Mouse (Mus musculus) adrenal gland, postnatal 4 days (tissue): ENCODE data around the gene Diras1. TPM values are rescaled to one million over a fixed set of nuclear protein-coding genes. Genes with fewer than 3 reads are reported as not detected.
"Not testable (repeated sequence)": the region's sequence is repeated elsewhere in the genome, so short reads cannot be mapped to it uniquely, and the experiment has no call there.

Source experiments
- DNase-seq, 2 experiments: peaks; one replicate each; pipeline ENCODE4 v3.0.0; 2021 to 2022; ENCODE audit warnings: low spot score in 2 of 2, mixed read lengths in 2 of 2
- total RNA-seq, 2 experiments: library from RNA; stranded (reverse); gene quantifications; 2 replicates each; pipeline ENCODE4 v1.2.3; 2021

The Diras1 gene
- total RNA-seq, 2 experiments from 2014 or later: 2.9 to 3.5 TPM

DNA sequence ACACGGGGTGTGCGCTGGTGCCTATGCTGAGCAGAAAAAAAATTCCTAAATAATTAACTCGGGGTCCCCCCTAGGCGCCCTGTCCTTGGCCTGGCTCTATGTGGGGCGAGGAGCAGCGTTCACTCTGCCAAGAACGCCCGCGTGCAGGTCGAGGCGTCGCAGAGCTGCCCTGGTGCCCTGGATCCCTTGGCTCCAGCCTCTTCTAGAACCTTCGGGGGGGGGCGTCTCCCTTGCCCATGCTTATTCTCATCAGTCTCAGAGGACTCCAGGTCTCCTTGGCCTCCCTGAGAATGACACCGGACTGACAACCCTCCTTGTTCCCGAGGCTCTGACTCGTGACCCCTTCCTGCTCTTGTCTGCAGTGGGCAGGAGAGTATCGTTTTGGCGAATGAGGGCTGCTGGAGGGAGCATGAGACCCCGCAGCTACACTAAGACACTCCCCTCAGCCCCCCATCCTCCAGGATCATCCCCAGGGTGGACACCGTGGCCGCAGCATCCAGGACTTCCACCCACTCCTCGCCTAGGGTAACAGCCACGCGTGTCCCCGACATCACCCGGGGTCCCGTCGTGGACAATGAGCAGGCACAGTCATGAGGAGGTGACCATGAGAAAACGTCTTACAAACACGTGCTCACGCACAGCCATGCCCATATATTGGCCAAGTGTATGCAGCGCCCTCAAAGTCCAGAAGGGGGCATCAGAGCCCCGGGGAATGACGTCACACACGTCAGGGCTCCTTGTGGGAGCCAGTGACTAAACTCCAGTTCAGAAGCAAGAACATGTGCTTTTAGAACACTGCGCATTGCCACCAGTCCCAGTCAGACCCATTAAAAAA is 25.9 kb downstream of the Diras1 start:
- DNase-seq: peak; percentile 63 to 79

- no peak for DNase-seq
Measured at GRCm38 (mm10) chr10:80998778-80999177, 26.7 kb downstream of the Diras1 start.

DNA sequence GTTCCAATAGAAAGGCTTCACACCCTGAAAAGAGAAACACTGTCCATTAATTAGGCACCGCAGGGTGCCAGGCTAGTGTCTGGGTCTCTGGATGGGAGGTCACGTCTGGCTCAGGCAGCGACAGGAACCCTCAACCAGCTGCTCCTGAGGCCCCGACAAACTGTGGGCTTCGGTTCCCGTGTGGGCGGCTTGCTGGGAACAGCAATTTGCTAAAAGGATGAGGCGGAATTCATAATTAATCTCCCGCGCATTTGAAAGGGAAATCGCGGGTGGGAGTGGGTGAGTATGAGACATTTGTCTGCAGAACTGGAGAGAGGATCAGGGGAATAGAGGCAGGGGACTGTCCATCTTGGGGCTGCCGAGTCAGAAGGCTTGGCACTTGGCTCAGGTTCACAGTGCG is 27.4 kb downstream of the Diras1 start:
- no peak for DNase-seq

DNA sequence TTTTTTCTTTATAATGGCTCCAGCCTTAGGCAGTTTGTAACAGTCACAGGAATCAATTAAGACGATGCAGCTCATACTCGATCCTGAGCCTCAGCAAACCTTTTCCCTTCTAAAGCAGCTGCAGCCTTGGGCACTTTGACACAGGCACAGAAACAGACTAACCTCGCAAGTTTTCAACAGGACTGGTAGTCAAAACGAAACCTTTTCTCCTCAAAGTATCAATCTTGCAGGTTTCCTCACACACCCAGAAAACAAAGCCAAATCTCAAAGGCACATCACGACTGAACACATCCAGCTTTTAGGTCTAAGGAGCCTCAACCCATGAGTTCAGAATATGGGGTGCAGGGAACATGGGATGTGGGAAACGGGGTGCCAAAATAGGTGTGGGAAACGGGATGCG is 28.1 kb downstream of the Diras1 start:
- DNase-seq: no peak

DNA sequence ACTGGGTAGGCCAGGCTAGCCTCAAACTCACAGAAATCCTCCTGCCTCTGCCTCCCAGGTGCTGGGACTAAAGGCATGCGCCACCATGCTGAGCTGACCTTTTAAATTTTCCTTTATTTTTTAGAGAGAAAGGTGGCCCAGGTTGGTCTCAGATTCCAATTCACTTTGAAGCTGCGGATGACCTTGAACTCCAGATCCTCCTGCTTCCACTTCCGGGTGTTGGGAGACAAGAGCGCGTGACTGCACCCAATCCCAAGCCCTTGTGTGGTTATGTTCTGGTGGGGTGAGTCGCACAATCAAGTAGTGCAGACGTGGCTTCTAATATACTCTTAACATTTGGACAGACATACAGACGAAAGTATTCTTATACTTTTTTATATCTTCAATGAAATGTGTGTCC is 29.0 kb downstream of the Diras1 start:
- DNase-seq: no peak

DNA sequence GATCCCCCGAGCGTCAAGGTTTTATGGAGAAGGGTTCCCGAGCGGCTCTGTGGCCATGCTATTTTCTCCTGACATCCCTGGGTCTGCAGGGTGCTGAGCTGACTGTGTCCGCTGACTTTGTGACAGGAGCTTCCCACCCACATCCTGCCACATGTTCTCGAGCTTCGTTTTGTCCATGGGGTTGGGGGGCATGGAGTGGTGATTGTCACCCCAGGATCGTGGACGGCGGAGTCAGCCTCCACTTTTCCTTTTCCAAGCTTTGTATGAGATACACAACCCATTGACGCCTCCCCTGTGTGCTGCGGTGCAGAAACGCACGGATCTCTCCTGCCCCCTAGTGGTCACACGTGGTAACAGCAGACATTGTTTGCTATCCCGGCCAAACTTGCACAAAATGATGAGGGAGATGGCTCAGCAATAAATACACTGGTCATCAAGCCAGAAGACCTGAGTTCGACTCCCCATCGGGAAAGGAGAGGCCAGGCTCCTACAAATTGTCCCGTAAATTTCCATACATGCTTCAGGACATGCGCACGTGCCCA is 30.3 kb downstream of the Diras1 start:
- peak; percentile 67 to 72 for DNase-seq

- DNase-seq: no peak
Measured at GRCm38 (mm10) chr10:80994621-80995020, 30.8 kb downstream of the Diras1 start.

DNA sequence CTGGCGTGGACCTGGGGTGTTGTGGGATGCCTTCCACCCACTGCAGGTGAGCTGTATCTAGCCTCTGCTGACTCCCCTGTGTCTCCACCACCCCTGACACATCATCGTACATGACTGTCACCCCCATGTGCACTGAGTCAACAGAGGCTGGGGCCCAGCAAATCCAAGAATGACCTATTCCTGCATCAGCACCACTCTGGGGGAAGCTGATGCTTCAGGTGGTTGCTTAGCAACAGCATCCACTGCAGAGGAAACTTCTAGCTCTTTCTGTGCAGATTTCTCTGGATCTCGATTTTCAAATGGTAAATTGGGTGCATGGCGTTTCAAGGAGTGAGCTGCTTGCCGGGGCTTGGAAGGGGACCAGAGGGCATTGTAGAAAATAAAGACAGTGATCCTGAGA is 32.2 kb downstream of the Diras1 start:
- DNase-seq: no peak

- DNase-seq: no peak
Measured at GRCm38 (mm10) chr10:80991945-80992344, 33.5 kb downstream of the Diras1 start.

GRCm38 (mm10) chr10:80991007-80991406 is 34.5 kb downstream of the Diras1 start:
- no peak for DNase-seq

GRCm38 (mm10) chr10:80990406-80990805 is 35.1 kb downstream of the Diras1 start:
- no peak for DNase-seq

- not testable (repeated sequence) for DNase-seq
Measured at GRCm38 (mm10) chr10:80989854-80990253, 35.6 kb downstream of the Diras1 start.

DNA sequence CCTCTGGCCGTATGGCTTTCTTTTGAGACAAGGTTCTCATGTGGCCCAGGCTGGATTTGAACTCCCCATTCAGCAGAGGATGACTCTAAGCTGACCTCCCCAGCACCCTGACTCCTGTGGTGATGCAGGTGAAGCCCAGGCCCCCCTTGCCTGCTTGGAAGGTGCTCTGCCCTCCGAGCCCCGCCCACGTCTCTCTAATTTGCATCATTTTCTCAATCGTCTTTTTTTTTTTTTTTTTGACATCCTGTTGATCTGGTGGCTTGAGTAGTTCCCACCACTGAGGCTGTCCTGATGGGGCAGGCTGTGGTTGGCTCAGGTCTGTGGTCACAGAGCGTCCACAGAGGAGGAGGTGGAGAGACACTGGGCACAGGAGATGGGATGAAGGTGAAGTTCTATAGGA is 36.0 kb downstream of the Diras1 start:
- no peak for DNase-seq

DNA sequence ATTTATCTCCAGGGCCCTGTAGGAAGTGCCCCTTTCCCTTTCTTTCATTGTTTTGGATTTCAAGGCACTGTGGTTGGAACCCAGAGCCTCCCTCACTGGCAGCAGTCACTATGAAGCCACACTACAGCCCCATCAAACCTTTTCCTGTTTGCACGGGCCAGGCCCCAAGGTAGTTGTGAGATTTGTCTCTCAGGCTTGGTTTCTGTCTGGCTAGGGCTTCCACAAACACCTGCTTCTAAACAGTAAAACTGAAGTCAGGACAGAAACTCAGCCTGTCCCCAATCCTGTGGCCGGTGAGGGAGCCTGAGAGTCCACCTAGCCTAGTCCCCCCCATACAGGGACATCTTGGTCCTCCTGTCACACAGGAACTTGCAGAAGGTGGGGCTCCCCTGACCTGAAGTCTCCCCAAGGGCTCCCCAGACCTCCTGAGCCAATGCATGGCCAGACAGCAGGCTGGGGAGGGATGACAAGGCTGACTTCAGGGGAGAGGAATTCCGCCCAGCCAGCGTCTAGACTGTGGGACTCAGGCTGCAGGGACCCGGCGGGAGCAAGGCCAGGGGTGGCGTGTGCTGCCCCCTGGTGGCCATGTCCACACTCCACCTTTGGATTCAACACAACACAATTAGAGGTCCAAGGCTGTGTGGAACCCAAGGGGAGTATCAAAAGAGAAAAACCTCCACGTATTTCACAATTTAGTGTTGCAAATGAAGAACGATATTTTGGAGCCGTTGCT is 37.6 kb downstream of the Diras1 start:
- peak; percentile 67 to 81 for DNase-seq

DNA sequence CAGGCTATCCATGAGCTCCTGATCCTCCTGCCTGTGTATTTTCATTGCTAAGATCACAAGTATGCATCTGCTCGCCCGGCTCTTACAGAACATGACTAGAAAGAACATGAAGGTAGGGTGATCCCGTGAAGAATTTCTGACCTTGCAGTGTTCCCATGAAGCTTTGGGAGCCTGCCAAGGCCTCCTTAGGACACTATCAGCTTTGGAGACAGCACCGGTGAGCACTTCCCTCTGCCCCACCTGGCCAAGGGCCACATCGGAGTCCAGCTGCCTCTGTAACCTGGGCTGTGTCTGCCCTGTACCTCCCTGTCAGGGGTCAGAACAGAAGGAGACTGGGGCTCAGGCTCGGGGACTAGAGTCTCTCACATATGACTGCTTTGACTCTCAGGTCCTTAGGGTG is 38.7 kb downstream of the Diras1 start:
- no peak for DNase-seq

- no peak for DNase-seq
Measured at GRCm38 (mm10) chr10:80985970-80986701, 39.3 kb downstream of the Diras1 start.

DNA sequence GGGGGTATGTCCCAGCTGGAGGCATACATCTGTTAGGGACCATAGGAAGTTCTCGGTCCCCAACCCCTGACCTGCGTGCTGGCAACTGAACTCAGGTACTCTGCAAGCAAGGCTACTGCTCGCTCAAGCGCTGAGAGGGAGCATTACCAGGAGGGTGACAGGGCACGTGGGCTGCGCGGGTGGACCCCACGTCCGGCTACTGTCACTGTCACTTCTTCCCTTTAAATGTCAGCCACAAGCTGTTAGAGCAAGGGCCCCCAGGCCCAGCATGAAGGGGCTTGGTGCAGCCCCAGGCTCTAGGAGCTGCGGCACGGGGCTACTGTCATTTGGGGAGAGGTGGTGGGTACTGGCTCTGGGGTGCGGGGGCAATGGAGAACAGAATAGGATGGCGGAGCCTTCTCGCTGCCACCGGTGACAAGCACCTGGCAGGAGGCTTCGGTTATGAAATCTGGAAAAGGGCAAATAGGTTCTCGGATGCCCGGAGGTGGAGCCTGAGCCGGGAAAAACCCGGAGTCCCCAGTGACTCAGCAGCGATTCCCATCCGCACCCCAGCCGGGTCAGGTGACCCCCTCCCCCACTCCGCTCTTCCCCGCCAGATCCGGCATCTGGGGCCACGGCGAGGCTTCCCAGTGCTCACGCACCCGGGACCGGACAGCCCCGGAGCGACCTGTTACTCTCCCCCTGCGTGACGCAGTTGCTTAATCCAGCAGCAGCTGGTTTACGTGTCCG is 40.1 kb downstream of the Diras1 start:
- DNase-seq: no peak

- no peak for DNase-seq
Measured at GRCm38 (mm10) chr10:80984223-80984622, 41.2 kb downstream of the Diras1 start.

- DNase-seq: no peak
Measured at GRCm38 (mm10) chr10:80982381-80982780, 43.1 kb downstream of the Diras1 start.

- no peak for DNase-seq
Measured at GRCm38 (mm10) chr10:80981564-80982112, 43.8 kb downstream of the Diras1 start.

- DNase-seq: no peak
Measured at GRCm38 (mm10) chr10:80975478-80975877, 50.0 kb downstream of the Diras1 start.
